Mouse (Mus musculus) adrenal gland, adult 10 weeks (tissue): ENCODE measurements around the gene Mob4. TPM values are rescaled to one million over a fixed set of nuclear protein-coding genes. Genes with fewer than 3 reads are reported as not detected.

Source experiments
- polyA plus RNA-seq: library from polyadenylated mRNA; stranded (reverse); fragments of 350-450 nt; fragmentation: Illumina TruSeq; extraction: RNeasy Lipid Tissue Mini Kit (QIAGEN cat#74804); gene quantifications from one replicate; pipeline ENCODE4 v1.2.3, GENCODE M21; 2014; ENCODE audit warnings: low read depth, low replicate concordance

The Mob4 gene
- polyA plus RNA-seq = 1,806 TPM

DNA sequence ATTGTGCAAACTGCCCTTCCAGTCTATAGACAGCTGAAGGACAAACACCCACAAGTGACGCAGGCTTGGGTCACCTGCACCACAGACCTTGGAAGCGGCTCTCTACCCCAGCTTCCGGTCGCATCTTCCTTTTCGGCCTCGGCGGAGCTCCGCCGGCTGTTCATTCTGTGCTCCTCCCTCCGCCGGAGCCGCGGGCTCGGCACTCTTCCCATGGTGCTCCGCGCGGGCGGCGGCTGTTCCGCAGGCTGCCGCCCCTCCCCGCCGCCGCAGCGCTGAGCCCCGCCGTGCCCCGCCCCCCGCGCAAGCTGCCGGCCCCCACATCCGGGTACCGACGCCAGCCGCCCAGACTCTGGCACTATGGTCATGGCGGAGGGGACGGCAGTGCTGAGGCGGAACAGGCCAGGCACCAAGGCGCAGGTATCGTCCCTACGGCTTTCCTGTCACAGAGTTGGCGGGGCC, at the start of gene Mob4:
Mob4 (plus strand) TSS at position 289 of the 459 bp plus-strand sequence.

DNA sequence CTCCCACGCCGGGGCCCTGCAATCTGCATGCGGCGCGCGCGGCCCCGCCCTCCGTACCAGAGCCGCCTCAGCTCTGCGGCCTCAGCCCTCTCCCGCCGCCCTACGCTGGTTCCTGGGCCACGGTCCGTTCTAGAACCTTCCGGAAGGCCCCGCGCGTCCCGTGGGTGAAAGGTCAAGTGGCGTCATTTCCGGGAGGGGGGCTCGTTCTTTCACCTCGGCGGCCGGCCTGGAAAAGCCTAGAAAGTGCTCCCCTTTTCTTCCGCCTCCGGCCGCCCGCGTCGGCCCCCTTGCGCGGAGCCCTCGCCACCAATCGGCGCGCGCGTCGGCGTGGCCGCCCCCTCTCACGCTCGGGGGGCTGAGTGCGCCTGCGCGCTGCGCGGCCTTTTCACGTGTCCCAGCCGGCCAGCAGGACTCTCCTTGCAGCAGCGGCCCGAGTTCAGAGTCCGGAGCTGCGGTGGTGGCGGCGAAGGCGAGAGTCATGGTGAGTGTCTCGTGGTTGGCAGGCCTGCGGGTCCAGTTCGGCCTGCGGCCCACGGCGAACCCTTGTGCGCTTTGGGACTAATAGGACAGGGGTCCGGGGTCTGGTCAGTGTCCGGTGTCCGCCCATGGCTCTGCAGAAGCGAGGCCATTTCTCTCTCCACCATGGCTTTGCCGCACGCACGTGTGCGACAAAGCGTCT, 43.0 kb upstream of the Mob4 start, which contains the start of the genes Hspe1 and Hspd1:
Hspe1 (plus strand) TSS at position 201 of the 679 bp plus-strand sequence.
Hspd1 (minus strand) TSS at position 312 of the 679 bp plus-strand sequence.

Other genes with a start within 250 kb of the Mob4 start
- 27.6 TPM for gene Ankrd44, start 204.8 kb upstream of the Mob4 start, polyA plus RNA-seq
- 388 TPM for gene Sf3b1, start 103.8 kb upstream of the Mob4 start, polyA plus RNA-seq
- gene Coq10b, start 78.5 kb upstream of the Mob4 start, polyA plus RNA-seq = 382 TPM
- gene Hspe1, start 43.1 kb upstream of the Mob4 start, polyA plus RNA-seq = 2,210 TPM
- gene Hspd1, start 43.0 kb upstream of the Mob4 start, polyA plus RNA-seq = 4,562 TPM
- gene Rftn2, start 95.6 kb downstream of the Mob4 start, polyA plus RNA-seq = 19.8 TPM
- 12.2 TPM for gene Mars2, start 105.9 kb downstream of the Mob4 start, polyA plus RNA-seq
- gene Boll, start 232.2 kb downstream of the Mob4 start, polyA plus RNA-seq = not detected